Mouse (Mus musculus) c-Kit-negative CD71-positive TER-119-positive erythroid progenitor cells, embryonic 14.5 days (primary cell): ENCODE data around the gene Sipa1l1.

Experiments
- DNase-seq: peaks from one replicate; pipeline ENCODE4 v3.0.0-alpha.2; 2013; ENCODE audit warnings: low read depth, low spot score

The Sipa1l1 gene

DNA sequence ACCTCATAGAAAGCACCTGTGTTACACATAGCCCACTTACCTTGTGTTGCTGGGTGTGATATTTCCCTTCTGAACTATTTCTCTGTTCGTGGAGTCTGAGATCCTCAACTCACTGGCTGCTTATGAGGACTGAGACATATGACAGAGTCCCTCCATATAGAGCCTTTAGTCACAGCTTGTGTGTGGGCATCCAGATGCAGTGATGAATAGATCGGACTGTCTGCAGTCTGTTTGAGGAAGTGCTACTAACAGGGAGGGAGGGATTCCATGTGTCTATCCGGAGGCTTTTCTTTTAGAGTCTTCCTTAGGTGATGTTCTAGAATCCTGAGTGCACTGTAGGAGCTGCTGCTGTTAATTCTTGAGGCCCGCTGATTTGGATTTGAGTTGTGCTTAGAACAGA, 165.4 kb downstream of the Sipa1l1 start:
- DNase-seq, result no peak

DNA sequence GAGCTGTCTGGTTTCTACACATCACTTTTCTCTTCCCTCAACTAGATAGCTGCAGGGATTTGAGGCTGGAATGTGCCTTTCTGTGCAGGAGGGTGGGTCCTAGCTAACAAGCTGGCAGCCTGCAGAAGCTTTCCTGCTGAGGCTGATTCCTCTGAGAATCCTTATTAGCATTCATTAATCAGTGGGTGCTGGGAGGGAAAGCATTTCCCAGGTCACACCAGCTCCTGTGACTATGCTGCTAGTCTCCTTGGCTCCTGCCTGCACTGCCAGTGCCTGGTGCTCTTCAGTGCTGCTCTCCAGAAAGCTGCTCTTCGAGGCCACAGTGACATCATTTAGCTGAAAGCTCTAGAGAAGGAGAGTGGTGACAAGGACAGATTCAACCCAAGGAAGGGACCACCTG, 166.0 kb downstream of the Sipa1l1 start:
- DNase-seq, result no peak

DNA sequence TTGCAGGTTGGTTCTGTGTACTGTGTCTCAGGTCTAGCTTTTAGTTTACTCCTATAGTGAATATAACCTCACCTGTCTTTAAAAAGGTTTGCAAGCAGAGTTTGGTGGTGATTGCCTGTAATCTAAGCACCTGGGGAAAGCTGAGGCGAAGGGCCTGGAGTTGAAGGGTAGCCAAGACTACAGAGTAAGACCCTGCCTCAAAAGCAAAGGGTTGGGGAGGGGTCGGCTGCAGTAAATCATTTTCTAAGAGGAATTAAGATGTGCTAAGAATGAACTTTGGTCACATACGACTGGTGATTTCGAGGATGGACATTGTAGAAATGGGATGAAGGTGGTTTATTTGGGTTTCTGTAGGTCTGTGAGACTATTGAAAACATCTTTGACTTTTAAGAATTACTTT, 169.4 kb downstream of the Sipa1l1 start:
- no peak for DNase-seq

DNA sequence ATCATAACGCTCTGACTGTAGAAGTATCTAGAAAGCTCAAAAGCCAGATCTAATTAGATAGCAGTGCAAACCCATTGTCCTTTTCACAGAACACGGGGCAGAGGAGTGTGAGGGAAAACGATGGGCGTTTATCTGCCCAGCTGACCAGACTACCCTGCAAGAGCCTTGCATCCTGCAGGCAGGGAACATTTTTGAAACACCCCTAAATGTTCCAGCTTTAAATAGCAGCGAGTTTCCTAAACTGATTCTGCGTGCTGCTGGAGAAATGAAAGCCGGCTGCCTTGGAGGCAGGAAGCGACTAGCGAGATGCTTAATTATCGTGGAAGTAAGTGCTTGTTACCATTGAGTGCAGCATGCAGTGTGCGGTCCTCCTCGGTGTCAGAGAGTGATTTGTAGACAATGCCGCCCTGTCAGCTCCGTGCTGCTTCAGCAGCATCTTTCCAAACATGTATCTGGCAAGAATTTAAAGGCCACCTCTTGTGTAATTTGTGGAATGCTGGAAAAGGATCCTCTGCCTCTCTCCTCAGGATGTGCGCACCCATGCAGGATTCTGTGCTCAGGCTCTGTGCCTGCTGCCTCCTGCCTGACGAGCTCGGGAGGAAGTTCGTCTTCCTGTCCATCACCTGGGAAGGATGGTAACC, 170.2 kb downstream of the Sipa1l1 start:
- no peak for DNase-seq

DNA sequence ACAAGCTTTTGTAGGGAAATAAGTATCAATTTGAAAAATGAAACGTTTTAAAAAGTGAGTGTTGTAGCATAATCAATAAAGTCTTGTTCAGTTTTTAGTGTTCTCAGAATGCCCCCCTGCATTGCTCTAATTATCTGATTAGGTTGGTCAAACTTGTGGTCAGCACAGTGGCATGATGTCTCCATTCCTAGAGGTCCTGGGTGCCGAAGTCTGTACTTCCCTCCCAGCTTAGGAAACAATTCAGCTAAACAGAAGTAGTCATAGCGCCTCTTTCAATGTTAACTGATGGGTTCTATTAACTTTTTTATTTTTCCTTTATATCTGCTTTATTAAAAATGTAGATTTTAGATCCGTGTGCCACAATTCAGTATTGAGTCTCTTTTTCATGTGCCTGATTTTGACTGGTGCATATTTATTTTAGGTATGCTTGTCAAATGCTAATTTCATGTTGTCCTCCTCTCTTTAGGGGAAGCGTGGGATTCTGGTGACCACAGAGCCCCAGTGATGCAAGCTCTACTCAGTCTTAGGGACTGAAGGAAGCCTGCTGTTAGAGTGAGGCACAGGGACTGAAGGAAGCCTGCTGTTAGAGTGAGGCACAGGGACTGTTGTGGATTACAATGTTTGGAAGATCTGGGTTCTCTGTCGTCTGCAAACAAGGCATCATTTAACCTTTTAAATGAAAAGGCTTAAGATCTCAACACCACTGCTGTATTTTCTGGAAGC, 171.2 kb downstream of the Sipa1l1 start:
- DNase-seq, result no peak

DNA sequence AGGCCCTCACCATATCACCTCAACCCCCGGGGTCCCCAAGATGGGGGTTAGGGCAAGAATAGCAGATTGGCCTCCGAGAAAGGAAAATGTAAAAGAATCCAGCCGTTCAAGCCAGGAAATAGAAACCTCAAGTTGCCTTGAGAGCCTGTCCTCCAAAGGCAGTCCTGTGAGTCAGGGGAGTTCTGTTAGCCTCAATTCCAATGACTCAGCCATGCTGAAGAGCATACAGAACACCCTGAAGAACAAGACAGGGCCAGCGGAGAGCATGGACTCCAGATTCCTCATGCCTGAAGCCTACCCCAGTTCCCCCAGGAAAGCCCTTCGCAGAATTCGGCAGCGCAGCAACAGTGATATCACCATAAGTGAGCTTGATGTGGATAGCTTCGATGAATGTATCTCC, 172.1 kb downstream of the Sipa1l1 start:
- DNase-seq, result no peak

DNA sequence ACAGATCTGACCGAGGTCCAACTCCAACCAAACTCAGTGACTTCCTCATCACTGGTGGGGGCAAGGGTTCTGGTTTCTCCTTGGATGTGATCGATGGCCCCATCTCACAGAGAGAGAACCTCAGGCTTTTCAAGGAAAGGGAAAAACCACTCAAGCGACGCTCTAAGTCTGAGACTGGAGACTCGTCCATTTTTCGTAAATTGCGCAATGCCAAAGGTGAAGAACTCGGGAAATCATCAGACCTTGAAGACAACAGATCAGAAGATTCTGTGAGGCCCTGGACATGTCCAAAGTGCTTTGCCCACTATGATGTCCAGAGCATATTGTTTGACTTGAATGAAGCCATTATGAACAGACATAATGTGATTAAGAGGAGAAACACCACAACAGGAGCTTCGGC, 172.6 kb downstream of the Sipa1l1 start:
- DNase-seq, result no peak

DNA sequence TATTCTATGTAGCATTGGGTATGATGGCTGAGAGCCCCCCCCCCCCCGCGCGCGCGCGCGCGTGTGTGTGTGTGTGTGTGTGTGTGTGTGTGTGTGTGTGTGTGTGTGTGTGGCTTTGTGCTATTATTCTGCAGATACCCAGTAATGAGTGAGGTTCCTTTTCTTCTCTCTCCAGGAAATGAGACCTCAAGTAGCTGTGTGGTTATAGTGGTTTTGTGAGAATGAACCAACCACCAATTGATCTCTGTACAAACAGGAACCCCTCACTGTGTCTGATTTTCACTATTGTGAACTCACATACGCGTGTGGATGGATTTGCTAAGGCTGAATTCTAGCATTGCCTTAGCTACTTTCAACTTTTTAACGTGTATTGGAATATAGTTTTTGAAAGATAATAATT, 181.0 kb downstream of the Sipa1l1 start:
- no peak for DNase-seq

DNA sequence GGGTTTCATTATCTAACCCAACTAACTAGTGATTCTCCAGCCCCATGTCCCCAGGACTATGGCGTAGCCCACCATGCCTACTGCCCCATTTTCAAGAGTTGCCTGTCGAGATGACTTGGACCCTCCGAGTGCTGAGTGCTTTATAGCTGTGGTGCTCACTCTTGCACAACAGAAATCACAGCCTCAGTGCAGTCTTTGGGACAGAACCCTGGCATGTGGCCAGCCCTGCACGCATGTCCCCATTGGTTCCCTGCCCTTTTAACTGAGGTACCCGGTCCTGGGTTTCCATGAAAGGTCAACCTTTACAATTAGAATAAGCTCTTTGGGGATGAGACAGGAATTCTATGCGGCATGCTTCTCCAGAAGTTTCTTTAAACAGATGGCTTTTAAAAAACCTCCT, 181.8 kb downstream of the Sipa1l1 start:
- no peak for DNase-seq

DNA sequence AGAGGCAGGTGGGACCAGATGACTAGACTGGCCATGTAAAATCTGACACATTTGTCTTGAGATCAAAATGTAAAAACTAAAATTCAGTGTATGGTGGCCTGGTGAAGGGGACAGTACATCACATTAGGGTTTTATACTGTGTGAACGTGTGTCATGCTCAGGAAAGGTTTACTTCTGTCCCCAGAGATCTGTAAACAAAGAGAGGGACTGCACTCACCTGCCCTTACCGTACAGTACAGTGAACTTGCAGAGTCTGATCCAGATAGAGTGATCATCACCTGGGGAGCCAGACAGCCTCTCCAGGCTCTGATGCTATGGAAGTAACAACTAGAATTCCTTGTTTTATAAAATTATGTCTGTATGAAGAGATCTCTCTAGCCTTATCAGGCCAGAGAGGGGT, 184.5 kb downstream of the Sipa1l1 start:
- DNase-seq, result no peak

DNA sequence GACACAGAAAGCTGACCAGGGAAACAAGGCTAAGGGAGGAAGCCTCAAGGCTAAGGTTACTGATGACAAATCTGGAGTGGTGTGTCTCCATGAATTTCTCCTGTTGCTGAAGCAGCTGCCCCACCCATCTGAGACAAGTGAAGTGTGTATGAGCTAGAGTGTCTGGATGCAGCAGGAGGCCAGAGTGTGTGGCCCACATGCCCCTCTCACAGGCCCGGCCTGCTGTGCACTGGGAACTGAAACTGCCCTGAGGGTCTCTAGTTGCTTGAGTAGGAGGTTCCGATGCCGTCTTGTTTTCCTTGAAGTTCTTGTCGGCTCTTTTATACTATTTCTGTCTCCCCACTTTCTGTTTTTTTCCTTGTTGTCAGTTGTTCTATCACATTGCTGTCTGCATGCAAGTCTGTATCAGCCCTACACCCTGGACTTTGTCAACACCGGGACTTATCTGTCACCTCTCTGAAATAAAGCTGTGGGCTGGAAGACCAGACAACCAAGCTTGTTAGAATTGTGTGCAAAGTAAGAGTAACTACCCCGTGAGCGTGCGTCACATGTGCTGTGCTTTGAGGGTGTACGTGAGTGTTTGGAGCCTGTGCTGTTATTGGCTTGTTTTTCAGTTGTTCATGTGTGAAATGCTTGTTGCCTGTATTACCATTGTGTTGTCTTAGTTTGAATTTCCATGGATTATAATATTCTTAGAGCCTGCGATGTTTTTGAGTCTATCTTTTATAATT, 186.5 kb downstream of the Sipa1l1 start:
- no peak for DNase-seq

DNA sequence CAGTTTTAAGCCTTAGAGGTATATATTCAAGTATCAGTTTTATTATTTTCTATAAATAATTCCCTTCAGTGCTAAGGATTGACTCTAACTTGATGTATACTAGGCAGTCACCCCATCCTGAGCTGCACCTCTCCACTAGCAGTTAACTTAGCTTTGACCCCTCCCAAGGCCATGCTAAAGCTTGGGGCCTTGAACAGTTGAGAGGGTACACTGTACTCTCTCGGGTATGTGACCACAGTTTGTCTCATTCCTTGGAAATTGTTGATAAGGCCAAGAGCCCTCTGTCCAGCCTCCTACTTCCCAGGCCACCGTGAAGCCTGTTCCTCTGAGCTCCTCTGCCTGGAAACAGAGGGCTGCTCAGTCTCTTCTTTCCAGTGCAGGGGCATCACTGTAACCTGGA, 187.4 kb downstream of the Sipa1l1 start:
- no peak for DNase-seq

DNA sequence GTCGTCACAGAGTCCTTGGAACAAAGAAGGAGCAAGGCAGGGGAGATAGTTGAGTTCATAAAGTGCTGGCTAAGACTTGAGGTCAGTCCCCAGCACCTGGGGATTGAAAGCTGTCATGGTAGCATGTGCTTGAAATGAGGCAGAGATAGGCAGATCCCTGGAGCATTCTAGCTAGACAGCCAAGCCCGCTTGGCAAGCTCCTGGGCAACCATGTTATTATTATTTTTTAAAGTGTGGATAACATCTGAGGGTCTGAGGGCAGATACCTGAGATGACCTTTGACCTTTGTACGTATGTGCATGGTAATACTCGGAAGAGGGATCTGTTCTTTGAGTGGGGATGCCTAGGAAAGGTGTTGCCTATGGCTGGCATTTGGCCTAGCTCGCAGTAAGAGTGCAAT, 188.3 kb downstream of the Sipa1l1 start:
- DNase-seq, result no peak

DNA sequence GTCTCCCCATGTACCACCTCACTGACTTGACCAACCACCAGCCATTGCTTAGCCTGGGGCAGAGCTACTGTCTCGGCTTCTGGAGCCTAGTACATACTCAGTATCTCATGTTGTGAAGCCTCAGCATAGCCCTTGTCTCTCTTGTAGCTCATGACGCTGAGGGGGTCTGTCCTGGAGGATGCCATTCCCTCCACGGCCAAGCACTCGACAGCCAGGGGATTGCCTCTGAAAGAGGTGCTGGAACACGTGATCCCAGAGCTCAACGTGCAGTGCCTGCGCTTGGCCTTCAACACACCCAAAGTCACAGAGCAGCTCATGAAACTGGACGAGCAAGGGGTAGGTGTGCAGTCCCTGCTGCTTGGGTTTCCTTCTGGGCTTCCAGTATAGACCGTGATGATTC, 193.7 kb downstream of the Sipa1l1 start:
- DNase-seq, result no peak

DNA sequence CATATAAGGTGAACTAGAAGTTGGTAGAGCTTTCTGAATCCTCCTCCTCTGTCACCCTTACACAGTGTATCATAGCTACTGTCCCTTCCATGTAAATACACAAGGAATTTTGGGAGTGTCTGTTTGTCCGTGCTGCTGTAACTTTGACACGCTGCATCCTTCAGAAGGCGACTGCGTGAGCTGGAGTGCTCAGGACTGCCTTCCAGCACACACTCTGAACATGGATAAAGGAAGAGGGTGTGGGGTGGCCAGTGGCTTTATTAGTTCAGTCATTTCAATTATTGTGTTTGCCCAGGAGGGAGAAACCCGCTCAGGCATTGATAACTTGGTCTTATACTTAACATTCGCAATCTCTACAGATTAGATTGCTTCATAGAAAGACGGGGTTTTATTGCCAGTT, 195.1 kb downstream of the Sipa1l1 start:
- no peak for DNase-seq

DNA sequence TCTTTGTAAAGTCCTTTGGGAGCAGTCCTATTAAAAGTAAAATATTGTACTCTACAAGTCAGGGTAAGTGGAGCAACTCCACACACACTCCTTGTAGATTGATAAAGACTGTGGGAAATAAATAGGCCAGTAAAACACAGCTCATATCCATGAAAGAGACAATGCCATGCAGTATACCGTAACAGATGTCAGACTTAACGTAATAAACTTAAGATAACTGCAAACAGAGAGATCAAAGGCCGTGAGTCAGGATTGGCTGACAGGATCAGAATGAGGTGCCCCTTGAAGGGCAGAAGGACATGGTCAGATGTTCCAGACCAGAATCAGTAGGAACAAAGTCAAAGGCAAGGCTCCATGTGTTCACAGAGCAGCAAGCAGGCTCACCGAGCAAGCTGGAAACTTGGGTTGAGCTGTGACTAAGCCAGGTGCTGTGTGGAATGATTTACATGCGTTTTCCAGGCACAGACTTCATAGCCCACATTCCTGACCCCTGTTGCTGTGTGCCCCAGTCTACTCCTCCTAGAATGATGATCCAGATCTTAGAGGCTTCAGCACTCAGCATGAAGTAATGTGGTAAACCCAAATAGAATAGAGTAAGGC, 196.3 kb downstream of the Sipa1l1 start:
- no peak for DNase-seq

DNA sequence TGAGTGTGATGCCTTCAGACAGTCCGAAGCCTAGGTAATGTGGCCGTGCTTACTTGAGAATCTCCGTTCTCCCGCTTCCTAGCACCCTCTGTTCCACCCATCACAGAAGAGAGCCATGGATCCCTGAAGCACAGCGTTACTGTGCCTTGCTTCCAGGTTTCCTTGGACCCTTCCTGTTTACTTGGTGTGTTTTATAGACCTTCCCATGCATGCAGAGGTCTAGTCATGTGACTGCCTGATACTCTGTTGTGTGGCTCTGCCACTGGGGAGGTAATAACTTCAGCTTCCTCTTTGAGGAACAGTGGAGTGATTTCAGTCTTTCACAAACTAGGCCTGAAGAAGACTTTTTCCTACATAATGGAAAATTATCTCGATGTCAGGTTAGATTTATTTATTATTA, 197.6 kb downstream of the Sipa1l1 start:
- no peak for DNase-seq

DNA sequence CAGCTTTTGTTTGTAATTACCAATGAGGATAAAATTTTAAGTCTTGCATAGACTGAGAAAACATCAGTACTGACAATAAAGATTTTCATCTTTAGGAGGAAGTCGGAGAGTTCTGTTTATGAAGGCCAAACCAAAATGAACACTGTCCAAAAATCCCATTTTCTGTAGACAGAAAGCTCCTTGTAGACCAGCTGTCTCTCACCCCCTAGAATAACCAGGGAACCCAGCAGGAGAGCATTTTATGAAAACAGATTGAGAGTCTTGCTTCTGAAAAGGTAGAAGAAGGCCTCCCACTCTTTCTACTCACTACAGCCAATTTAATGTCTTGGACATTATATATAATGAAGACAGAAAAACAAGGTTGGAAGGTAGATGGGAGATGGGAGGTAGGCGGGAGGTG, 198.2 kb downstream of the Sipa1l1 start:
- no peak for DNase-seq

DNA sequence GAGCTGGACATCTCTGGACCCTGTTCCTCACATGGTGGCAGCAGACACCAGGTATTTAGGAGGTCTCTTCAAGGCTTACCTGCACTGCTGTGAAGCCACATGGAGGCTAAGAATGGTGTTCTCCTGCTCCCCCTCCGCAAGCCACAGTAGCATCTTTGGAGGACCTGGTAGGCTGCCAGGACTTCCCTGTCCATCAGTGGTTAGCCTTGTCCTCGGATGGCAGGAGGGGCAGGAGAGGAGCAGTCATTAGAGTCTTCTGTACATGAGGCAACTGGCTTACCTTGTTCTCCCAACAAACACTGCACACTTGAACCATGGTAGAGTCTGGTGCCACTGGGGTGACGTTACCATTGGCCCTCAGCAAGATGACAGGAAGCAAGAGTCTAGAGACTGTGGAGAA, 198.9 kb downstream of the Sipa1l1 start:
- no peak for DNase-seq

DNA sequence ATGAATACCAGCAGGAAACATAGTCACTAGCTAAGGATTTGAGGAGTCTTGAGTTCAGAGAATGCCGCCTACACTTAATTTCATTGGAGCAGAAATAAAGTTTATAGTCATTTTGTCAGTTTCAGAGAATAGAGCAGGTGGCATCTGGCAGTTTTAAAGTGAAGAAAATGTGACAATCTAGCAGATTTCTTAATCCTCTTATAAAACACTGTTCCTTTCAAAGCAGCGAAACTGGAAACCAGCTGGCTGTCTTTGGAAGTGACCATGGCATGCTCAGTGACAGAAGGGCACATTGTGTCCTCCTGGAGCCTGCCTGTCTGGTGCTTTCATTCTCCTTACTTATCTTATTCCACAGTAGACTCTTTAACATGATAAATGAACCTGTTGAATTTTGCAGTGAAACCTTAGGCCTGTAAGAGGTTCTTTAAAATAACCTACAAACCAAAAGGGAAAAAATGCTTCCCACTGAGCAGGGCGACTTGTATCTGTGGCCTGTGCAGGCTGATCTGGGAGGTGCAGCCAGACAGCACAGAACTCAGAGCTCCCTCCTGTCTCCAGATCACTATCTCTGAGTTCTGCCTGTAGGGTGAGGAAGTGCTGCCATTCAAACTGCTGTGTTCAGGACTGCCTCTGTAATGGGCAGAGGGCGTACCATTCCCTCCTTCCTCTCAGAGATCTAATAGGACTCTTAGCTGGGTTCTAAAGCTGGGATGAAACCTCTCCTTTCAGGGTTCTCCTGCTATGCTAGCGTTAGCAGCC, 200.5 kb downstream of the Sipa1l1 start:
- no peak for DNase-seq

DNA sequence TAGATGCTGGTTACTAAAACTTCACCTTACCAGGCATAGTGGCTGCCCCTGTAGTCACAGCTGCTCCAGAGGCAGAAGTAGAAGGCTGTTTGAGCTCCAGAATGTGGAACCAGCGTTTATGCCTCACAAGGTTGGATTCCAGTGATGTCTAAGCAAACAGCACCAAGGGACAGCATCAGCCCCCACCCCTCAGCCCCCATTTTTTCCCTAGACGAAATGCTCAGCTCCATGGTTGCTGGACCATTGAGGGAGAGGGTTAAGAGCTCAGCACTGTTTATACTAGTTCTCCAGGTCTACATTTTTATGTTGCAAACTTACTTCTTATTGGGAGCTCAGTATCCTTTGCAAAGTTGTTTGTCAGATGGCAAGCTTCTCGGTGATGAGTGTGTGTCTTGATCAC, 202.1 kb downstream of the Sipa1l1 start:
- no peak for DNase-seq

DNA sequence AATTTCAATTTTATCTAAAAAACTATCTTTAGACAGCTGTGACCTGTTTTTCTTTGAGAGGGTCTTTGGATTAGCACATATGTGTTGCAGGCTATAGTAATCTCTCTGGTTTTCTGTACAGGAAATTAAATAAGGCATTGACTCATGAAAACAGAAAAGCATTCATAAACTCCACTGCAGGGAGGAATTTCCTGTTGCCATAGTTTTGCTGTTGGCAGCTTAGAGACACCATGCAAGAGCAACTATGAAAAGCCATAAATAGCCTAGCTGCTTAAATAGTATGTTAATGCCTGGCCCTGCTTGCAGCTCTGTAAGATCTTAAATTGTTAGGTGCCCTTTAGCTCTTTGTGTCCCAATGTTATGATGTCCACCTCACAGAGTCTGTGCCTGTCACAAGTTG, 204.9 kb downstream of the Sipa1l1 start:
- DNase-seq, result no peak
